Mouse (Mus musculus) fat pad, adult 2 months (tissue): Measurements from ENCODE around the gene Klhl26.
A peak's percentile ranks its signal among the peaks of the same experiment; 100 is the strongest.
"Not testable (repeated sequence)": the region's sequence is repeated elsewhere in the genome, so short reads cannot be mapped to it uniquely, and the experiment has no call there.

Source experiments
- DNase-seq: peaks from one replicate; pipeline ENCODE4 v3.0.0-alpha.2; 2011; ENCODE audit warnings: low read depth, low spot score; ENCODE audit errors: extremely low read depth

Klhl26 gene

DNA sequence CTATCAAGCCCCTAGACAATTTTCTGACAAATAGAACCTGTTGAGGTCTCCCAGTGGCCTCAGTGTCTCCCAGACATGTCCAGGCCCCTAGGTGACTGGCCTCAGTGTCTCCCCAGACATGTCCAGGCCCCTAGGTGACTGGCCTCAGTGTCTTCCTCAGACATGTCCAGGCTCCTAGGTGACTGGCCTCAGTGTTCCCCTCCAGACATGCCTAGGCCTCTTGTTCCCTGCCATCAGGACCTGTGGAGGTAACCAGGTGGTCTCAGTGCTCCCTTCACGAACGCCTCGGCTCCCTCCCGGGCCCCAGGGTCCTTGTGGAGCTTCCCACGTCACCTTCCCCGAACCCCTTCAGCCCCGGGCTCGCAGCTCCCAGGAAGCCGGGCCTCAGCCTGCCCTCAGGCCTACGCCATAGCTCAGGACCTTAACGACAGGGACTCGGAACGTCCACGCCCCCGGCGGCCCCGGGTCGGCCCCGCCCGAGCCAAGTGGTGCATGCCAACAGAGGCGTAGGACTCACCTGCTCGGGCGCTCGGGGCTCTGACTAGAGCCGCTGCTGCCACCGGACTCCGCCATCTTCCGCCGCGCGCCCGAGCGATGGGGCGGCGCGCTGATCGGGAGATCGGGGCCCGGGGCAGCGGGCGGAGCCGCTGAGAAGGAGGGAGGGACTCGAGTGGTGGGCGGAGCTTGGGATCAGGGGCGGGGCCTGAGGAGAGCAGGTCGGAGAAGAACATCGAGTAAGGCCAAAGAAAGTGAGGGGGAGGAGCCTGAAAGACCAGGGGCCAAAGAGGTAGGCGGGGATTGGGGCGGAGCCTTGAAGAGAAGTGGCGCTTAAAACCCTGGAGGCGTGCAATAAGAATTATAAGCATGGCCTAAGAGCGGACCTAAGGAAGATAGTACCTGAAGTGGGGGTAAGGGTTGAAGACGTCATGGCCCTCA is at the start of gene Klhl26:
Gene Klhl26 (minus strand): TSS at position 636 of the 936 bp plus-strand sequence.
- peak; percentile 82 for DNase-seq

DNA sequence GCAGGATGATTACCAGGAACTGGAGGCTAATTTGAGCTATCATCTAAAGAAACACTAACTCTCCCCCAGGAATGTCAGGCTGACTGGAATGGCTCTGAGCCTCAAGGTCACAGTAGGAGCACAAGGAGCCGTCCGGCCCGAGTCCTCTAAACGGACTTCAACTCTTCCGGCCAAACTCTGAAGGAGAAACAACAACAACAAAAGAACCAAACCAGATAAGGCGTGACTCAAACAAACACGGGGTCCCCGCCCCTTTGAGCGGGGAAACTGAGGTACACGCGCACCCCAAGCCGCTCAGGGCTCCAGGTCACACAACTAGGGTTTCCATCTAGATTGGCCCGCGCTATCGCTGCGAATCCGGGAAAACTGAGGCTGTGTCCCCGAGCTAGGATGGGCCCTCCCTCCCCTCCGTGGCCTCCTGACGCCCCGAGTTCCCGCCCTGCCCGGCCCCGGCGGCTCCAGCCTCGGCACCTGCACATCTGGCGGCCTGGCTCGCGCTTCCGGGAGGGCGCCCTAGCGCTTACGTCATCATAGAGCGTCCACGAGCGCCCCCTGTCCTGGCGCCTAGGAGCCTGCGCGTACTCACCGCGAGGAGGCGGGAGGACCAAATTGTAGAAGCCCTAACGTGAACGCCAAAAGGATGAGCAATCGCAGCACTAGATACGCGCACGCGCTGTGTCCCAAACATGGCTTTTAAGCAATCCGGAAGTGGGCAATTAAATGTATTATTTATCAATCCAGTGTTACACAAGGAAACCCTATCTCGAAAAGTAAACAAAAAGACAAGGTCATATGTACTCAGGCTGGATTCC is 46.0 kb upstream of the Klhl26 start:
- DNase-seq = no peak

GRCm38 (mm10) chr8:70519606-70520005 is 42.8 kb upstream of the Klhl26 start:
- DNase-seq = no peak

DNA sequence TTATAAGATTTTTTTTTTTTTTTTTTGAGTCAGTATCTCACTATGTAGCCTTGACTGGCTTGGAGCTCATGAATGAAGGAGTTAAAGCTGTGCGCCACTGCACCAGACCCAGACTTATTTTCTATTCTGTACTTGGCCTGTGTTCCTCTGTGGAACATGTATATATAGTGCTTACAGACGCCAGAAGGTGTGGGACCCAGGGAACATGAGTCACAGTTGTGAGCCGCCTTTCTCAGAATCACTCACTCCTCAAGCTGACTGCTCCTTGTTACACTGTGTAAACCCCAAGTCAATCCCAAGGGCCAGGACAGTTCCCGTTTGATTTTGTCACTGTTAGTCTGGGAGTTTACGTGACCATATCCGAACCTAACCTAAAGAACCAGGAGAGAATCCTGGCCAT is 42.3 kb upstream of the Klhl26 start:
- no peak for DNase-seq

DNA sequence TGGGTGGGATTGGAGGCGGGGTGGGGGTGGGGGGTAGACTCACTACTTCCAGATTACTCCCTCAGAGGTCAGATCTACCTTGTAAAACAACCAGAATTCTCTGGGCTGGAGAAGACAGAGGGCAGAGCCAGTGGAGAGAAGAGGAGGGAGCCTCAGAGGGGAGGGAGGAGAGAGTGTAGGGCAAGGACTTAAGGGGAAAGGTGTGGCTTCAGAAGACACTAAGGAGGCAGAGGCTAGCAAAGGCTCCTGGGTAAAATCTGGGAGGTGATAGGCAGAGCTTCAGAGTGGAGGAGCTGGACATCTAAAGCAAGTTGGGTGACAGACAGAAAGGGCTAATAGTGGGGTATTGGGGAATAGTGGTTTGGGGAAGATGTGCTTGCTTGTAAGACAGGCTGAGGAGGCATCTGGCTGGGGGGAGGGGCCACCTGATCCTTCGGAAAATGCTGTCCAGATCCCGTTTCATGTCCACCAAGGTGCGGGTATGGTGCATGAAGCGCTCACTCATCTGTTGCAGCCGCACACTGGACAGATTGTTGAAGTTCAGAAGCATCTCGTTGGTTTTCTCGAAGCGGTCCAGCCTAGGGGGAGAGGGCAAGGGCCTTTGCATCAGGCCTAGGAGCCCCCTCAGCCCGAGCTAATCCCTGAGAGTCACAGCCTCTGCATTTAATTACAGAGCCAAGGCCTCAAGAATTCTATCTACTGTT is 41.3 kb upstream of the Klhl26 start:
- no peak for DNase-seq

GRCm38 (mm10) chr8:70513441-70513840 is 36.7 kb upstream of the Klhl26 start:
- no peak for DNase-seq

GRCm38 (mm10) chr8:70512253-70512903 is 35.6 kb upstream of the Klhl26 start:
- DNase-seq = no peak

DNA sequence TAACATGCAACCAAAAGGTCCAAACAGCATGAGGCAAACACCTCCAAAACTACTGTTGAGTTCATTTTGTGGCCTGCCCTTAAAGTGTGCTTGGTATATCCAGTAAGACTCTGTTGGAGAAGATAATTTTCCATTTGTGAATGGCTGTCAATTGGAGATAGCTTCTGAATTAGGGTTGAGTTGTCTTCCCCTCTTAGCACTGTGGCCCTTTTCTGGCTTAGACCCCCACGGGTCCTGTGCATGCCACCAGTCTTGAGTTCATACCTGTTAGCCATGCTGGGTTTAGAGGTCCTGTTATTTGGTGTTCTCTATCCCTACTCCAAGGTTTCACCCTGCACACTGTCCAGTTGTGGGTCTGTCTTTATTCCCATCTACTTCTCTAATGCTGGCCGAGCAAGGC is 35.0 kb upstream of the Klhl26 start:
- DNase-seq = no peak

DNA sequence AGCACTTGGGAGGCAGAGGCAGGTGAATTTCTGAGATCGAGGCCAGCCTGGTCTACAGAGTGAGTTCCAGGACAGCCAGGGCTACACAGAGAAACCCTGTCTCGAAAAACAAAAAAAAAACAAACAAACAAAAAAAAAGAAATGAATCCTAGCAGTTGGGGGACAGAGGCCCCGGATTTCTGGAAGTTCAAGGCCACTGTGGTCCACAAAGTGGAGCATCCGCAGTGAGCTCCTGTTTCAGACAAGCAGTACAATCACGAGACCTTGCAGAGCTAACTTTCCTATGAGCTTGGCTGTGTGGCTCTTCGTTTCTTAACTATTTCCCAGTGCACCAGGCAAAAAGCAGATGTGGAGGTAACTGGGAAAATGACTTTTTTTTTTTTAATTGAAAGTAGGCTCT is 34.4 kb upstream of the Klhl26 start:
- not testable (repeated sequence) for DNase-seq

- DNase-seq = no peak
Observed at GRCm38 (mm10) chr8:70510228-70510915, 33.6 kb upstream of the Klhl26 start, which contains the start of gene Uba52. Uba52 (minus strand) TSS chr8:70510801.

GRCm38 (mm10) chr8:70509281-70509952 is 32.6 kb upstream of the Klhl26 start:
- DNase-seq = no peak

- no peak for DNase-seq
Observed at GRCm38 (mm10) chr8:70507027-70507393, 30.2 kb upstream of the Klhl26 start.

DNA sequence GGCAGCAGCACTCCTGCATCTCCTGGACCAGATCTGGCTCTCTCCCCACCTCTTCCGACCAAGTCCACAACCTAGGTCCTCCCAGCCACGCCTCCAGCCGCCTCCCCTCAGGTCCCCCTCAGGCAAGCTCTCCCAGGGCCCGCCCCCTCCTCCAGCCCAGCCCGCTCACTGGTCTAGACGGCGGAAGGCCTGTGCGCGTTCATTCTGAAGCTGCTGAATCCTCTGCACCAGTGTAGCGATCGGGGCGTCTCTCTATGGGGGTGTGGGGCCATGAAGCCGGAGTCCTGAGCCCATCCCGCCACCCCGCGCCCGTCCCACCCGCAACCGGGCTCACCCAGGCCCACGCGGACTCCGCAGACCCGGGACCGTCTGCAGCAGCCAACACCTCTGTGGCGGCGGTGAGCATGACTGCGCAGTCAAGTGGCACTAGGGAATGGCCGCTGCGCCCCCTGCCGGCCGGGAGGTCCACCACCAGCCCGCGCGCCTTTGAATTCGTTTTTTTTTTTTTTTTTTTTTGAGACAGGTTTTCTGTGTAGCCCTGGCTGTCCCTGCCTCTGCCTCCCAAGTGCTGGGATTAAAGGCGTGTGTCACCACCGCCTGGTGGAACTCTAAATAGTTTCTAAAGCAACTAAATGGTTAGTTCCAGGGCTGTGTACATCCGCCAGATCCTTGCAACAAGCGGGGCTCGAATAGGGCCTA is 29.7 kb upstream of the Klhl26 start, which contains the start of gene Rex1bd:
Gene Rex1bd (minus strand): TSS at position 425 of the 699 bp plus-strand sequence.
- DNase-seq = no peak

DNA sequence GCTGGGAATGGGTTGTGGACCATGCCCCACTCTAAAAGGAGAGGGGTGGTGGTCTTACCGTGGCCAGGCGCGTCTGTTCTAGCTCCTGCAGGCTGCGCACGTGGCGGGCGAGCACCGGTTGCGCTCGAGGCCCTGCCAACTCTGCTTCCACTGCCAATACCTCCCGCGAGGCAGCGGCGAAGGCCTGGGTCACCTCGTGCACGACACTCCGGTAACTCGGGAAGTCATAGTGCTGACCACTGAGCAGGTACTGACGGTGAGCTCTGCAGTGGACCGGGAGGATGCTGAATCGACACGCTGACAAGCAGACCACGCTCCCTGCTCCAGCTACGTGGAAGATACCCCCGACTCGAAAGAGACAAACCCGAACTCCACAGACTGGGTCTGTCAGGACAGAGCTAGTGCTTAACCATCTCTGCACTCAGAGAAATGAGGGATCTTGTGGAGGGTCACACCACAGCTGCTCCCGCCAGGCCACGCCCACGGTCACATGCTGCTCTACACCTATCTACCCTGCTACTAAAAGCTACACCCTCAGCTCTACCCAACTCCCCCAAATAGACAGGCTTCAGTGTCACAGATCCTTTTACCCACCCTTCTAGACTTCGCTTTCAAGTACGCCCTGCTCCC is 29.0 kb upstream of the Klhl26 start:
- no peak for DNase-seq

- DNase-seq = no peak
Observed at GRCm38 (mm10) chr8:70504851-70505250, 28.1 kb upstream of the Klhl26 start.

GRCm38 (mm10) chr8:70504291-70504716 is 27.5 kb upstream of the Klhl26 start:
- DNase-seq = no peak

DNA sequence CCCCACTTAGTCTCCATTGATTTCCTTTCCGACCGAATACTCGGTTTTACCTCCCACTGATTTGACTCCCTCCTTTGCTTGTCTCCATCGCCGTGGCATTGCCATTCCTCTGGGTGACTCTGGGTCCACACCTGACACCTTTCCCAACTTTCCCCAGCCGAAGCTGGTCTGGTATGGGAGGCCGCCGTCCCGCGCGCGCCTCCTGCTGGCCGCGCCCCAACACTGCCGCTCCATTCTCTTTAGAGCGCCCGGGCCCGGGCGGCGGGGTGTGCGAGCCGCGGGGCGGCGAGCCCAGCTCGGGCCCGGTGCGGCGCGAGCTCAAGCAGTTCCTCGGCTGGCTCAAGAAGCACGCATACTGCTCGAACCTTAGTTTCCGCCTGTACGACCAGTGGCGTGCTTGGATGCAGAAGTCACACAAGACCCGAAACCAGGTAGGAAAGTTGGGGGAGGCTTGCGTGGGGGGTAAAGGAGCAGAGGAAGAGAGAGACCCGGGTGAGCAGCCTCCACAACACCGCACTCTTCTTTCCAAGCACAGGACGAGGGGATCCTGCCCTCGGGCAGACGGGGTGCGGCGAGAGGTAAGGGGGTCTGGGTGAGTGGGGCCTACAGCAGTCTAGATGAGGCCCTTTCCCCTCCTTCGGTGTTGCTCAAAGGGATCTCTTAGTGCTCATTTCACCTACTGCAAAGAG is 26.4 kb upstream of the Klhl26 start:
- DNase-seq = no peak

DNA sequence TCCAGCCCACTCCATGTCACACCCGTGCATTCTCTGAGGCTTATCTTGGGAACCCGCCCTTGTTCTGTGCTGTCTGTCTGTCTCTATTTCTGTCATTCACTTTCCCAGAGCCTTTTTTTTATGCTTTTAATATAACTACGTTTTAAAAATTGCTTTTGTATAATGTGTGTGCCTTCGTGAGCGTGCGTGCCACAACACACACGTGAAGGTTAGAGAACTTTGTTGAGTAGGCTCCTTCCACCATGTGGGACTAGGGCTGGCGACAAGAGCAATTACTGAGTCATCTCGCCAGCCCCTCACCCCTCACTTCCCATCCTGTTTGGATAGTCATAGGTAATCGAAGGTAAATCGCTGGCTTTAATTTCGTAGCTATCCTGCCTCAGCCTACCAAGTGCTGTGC is 25.8 kb upstream of the Klhl26 start:
- DNase-seq = no peak
